Mouse (Mus musculus) stomach, embryonic 16.5 days (tissue): ENCODE data around the gene Gpr153. TPM values are rescaled to one million over a fixed set of nuclear protein-coding genes. Genes with fewer than 3 reads are reported as not detected.
A peak's percentile ranks its signal among the peaks of the same experiment; 100 is the strongest.

ENCODE experiments used
- ATAC-seq: fragments of 200-750 bp; cut with Nextera tagmentation; 2 replicates; pipeline ENCODE4 v1.8.0; 2017; ENCODE audit warnings: moderate number of reproducible peaks, moderate TSS enrichment; ENCODE audit not compliant: insufficient read depth, low FRiP score
- H3K27ac ChIP-seq: fragments of 300-500 bp; sonication (generic); 2 replicates; pipeline ENCODE4 v1.5.1; 2014; ENCODE audit warnings: low read length
- H3K27me3 ChIP-seq: fragments of 300-500 bp; sonication (generic); 2 replicates; pipeline ENCODE4 v1.6.1; 2014; ENCODE audit warnings: low read length, control low read depth, mixed read lengths; ENCODE audit not compliant: control insufficient read depth, insufficient read depth
- H3K36me3 ChIP-seq: fragments of 300-500 bp; sonication (generic); 2 replicates; pipeline ENCODE4 v1.6.1; 2014; ENCODE audit warnings: low read length; ENCODE audit not compliant: control insufficient read depth, insufficient read depth
- H3K4me1 ChIP-seq: fragments of 300-500 bp; sonication (generic); 2 replicates; pipeline ENCODE4 v1.6.1; 2014; ENCODE audit warnings: low read length, control low read depth, mixed read lengths; ENCODE audit not compliant: control insufficient read depth, insufficient read depth
- H3K4me2 ChIP-seq: fragments of 300-500 bp; sonication (generic); 2 replicates; pipeline ENCODE4 v1.6.1; 2014; ENCODE audit warnings: low read depth, low read length, mixed read lengths
- H3K4me3 ChIP-seq: fragments of 300-500 bp; sonication (generic); replicated peaks from 2 replicates; pipeline ENCODE4 v1.5.1; 2014; ENCODE audit warnings: mild to moderate bottlenecking, low read length
- H3K9ac ChIP-seq: fragments of 300-500 bp; sonication (generic); 2 replicates; pipeline ENCODE4 v1.6.1; 2014; ENCODE audit warnings: low read length
- H3K9me3 ChIP-seq: fragments of 300-500 bp; sonication (generic); replicated peaks from 2 replicates; pipeline ENCODE4 v1.6.1; 2016; ENCODE audit warnings: low read length, control low read depth; ENCODE audit not compliant: control insufficient read depth
- WGBS: fragments of 180-500 bp; shearing (Covaris S2); extraction: QIAGEN DNeasy Blood & Tissue Kit; methylation state at CpG from one replicate; pipeline ENCODE4 v1.1.7; 2014; 5-methylcytosine and 5-hydroxymethylcytosine counted together
- polyA plus RNA-seq: library from polyadenylated mRNA; unstranded; fragments of >200 nt; fragmentation: Nextera tagmentation; extraction: Ambion mirVana; gene quantifications from 2 replicates; pipeline ENCODE4 v1.2.1, GENCODE M21; 2015

Gene Gpr153
- polyA plus RNA-seq, 1 experiment from 2014 or later = 6.0 TPM

GRCm38 (mm10) chr4:152300375-152300774 lies 26.3 kb downstream of the Gpr153 start:
- 0 out of 2 replicates have a peak, but pooled peaks cover 3% of the 10 kb centered on the region for H3K36me3 ChIP-seq
- WGBS = 87% methylated on average over 8 of the region's 8 CpGs
- H3K4me2 ChIP-seq = no peak overlapping the region
- no peak for ATAC-seq
- no peak overlapping the region for H3K4me3 ChIP-seq
- no peak overlapping the region for H3K27ac ChIP-seq
- H3K27me3 ChIP-seq = no peaks in the 10 kb centered on the region
- peaks cover 17% of the 10 kb centered on the region for H3K4me1 ChIP-seq
- H3K9me3 ChIP-seq = no peaks in the 10 kb centered on the region
- no peak overlapping the region for H3K9ac ChIP-seq

DNA sequence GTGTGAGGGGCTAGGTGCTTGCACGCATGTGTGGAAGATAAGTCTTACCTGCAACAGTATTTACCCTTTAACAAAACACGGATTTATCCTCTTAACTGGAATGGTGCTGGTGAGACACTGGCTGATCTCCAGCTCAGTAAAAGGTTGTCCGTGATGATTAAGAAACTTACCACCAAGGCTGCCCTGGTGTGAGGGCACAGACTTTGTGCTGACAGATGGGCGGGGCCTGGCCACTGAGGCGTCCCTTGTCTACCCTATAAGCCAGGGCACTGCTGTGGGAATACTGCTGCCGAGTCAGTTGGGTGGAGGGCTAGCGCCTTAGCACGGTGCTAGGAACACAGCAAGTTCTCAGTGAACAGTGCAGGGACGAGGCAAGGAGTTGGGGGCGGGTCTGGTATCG lies 28.0 kb downstream of the Gpr153 start:
- 77% methylated on average over 11 of the region's 11 CpGs for WGBS
- H3K27me3 ChIP-seq = no peaks in the 10 kb centered on the region
- H3K9me3 ChIP-seq = no peaks in the 10 kb centered on the region
- H3K4me2 ChIP-seq = no peak overlapping the region
- H3K36me3 ChIP-seq = 0 out of 2 replicates have a peak, but pooled peaks cover 3% of the 10 kb centered on the region
- no peak overlapping the region for H3K4me3 ChIP-seq
- H3K27ac ChIP-seq = no peak overlapping the region
- H3K4me1 ChIP-seq = peaks cover 13% of the 10 kb centered on the region
- no peak for ATAC-seq
- no peak overlapping the region for H3K9ac ChIP-seq

GRCm38 (mm10) chr4:152303172-152303571 lies 29.1 kb downstream of the Gpr153 start:
- Histone ChIP-seq H3K27me3 (no peaks in the 10 kb centered on the region), H3K9ac (no peak overlapping the region), H3K4me3 (no peak overlapping the region), H3K9me3 (no peaks in the 10 kb centered on the region), H3K4me2 (no peak overlapping the region), H3K4me1 (peaks cover 9% of the 10 kb centered on the region; the same call in 1 of the 2 replicates), H3K27ac (no peak overlapping the region), H3K36me3 (0 out of 2 replicates have a peak, but pooled peaks cover 3% of the 10 kb centered on the region)
- WGBS = 88% methylated on average over 10 of the region's 10 CpGs
- ATAC-seq = no peak

- Histone ChIP-seq H3K4me1 (no peaks in the 10 kb centered on the region), H3K4me2 (no peak overlapping the region), H3K9me3 (no peaks in the 10 kb centered on the region), H3K4me3 (no peak overlapping the region), H3K36me3 (0 out of 2 replicates have a peak, but pooled peaks cover 3% of the 10 kb centered on the region), H3K9ac (no peak overlapping the region), H3K27ac (no peak overlapping the region), H3K27me3 (no peaks in the 10 kb centered on the region)
- WGBS = 91% methylated on average over 6 of the region's 6 CpGs
- ATAC-seq = no peak
Measured at GRCm38 (mm10) chr4:152304685-152305084, 30.7 kb downstream of the Gpr153 start.

GRCm38 (mm10) chr4:152305991-152306390 lies 32.0 kb downstream of the Gpr153 start:
- H3K4me3 ChIP-seq = no peak overlapping the region
- no peak overlapping the region for H3K4me2 ChIP-seq
- no peaks in the 10 kb centered on the region; the same call in none of the 2 replicates for H3K27me3 ChIP-seq
- 0 out of 2 replicates have a peak, but pooled peaks cover 3% of the 10 kb centered on the region for H3K36me3 ChIP-seq
- WGBS = 69% methylated on average over 6 of the region's 6 CpGs
- ATAC-seq = no peak
- no peaks in the 10 kb centered on the region for H3K9me3 ChIP-seq
- no peak overlapping the region for H3K27ac ChIP-seq
- no peak overlapping the region for H3K9ac ChIP-seq
- H3K4me1 ChIP-seq = no peaks in the 10 kb centered on the region

- H3K27ac ChIP-seq = no peak overlapping the region
- H3K4me3 ChIP-seq = no peak overlapping the region
- 0 out of 2 replicates have a peak, but pooled peaks cover 3% of the 10 kb centered on the region for H3K36me3 ChIP-seq
- H3K4me2 ChIP-seq = no peak overlapping the region
- ATAC-seq = no peak
- no peaks in the 10 kb centered on the region for H3K4me1 ChIP-seq
- no peak overlapping the region for H3K9ac ChIP-seq
- H3K27me3 ChIP-seq = peaks cover 15% of the 10 kb centered on the region
- no peaks in the 10 kb centered on the region for H3K9me3 ChIP-seq
- WGBS = 80% methylated on average over 9 of the region's 9 CpGs
Measured at GRCm38 (mm10) chr4:152307542-152307941, 33.5 kb downstream of the Gpr153 start.

DNA sequence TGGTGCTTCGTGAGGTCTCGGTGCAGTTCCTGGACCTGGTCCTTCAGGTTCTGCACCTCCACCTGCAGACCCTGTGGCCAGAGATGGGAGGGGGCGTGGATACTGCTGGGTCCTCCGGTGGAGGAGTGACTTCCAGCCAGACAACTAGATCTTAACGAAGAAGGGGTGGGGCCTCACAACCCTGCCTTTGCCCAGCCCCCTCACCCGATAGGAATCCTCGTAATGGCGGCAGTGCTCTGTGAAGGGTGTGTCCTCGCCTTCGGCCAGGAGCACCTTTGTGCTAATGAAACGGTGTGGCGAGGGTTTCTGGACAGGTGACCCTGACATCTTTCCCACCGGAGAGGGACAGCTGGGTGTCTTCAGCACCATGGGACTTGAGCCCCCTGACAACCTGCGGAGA lies 38.2 kb downstream of the Gpr153 start:
- peaks cover 58% of the 10 kb centered on the region for H3K27me3 ChIP-seq
- peaks cover 17% of the 10 kb centered on the region for H3K4me1 ChIP-seq
- WGBS = 3% methylated on average over 14 of the region's 14 CpGs
- H3K4me2 ChIP-seq = peak overlapping the region; percentile 60
- 0 out of 2 replicates have a peak overlapping the region, but pooled peaks have one; percentile 1 for H3K4me3 ChIP-seq
- ATAC-seq = no peak
- no peaks in the 10 kb centered on the region for H3K9me3 ChIP-seq
- H3K27ac ChIP-seq = no peak overlapping the region
- H3K36me3 ChIP-seq = no peaks in the 10 kb centered on the region
- H3K9ac ChIP-seq = no peak overlapping the region

DNA sequence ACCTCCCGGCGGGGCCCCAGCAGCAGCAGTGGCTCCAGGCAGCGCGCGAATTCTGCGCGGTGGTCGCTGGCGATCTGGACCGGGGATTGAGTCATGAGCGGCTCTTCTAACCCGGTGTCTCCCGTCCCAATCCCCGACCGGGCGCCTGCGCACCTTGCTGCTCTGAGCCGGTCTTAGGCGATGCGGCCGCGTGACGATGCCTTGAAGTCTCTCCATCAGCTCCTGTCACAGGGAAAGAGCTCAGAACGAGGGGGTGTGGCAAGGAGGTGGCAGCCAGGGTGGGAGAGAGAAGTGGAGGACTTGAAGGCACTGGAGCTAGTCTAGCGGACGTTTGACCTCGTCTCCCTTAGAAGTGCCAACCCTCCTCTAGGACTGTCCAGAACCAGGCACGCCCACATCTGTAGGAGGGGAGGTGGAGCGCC lies 39.2 kb downstream of the Gpr153 start:
- Histone ChIP-seq H3K4me2 (peak overlapping the region; percentile 60), H3K4me1 (peaks cover 17% of the 10 kb centered on the region), H3K27ac (no peak overlapping the region), H3K9ac (peak overlapping the region; percentile 47), H3K4me3 (peak overlapping the region; percentile 38), H3K9me3 (no peaks in the 10 kb centered on the region), H3K36me3 (no peaks in the 10 kb centered on the region), H3K27me3 (peaks cover 64% of the 10 kb centered on the region)
- ATAC-seq = peak; percentile 38; the same call in 1 of the 2 replicates
- 0% methylated on average over 29 of the region's 29 CpGs for WGBS

- Histone ChIP-seq H3K4me3 (no peak overlapping the region), H3K36me3 (no peaks in the 10 kb centered on the region), H3K9me3 (no peaks in the 10 kb centered on the region), H3K9ac (no peak overlapping the region), H3K27me3 (peaks cover 64% of the 10 kb centered on the region), H3K4me1 (peaks cover 17% of the 10 kb centered on the region), H3K4me2 (peak overlapping the region; percentile 60; the same call in 1 of the 2 replicates), H3K27ac (no peak overlapping the region)
- ATAC-seq = peak; percentile 24; the same call in 1 of the 2 replicates
Measured at GRCm38 (mm10) chr4:152313934-152314333, 39.9 kb downstream of the Gpr153 start.
